Mouse (Mus musculus) embryonic facial prominence, embryonic 14.5 days (tissue): Measurements from ENCODE around the gene Mpdz. TPM values are rescaled to one million over a fixed set of nuclear protein-coding genes. Genes with fewer than 3 reads are reported as not detected.

Experiments used
- ATAC-seq: fragments of 200-750 bp; cut with Nextera tagmentation; 2 replicates; pipeline ENCODE4 v1.8.0; 2017; ENCODE audit warnings: low read depth, moderate number of reproducible peaks, moderate TSS enrichment
- DNase-seq: peaks from one replicate; pipeline ENCODE4 v3.0.0-alpha.2; 2015; ENCODE audit warnings: low spot score
- H3K27ac ChIP-seq: fragments of 300-500 bp; sonication (generic); replicated peaks from 2 replicates; pipeline ENCODE4 v1.5.1; 2014; ENCODE audit warnings: low read depth, mild to moderate bottlenecking, low read length, moderate library complexity
- H3K27me3 ChIP-seq: fragments of 300-500 bp; sonication (generic); replicated peaks from 2 replicates; pipeline ENCODE4 v1.6.1; 2014; ENCODE audit warnings: low read length; ENCODE audit not compliant: control insufficient read depth, insufficient read depth
- H3K36me3 ChIP-seq: fragments of 300-500 bp; sonication (generic); 2 replicates; pipeline ENCODE4 v1.6.1; 2014; ENCODE audit warnings: low read length, mixed read lengths; ENCODE audit not compliant: control insufficient read depth, insufficient read depth
- H3K4me1 ChIP-seq: fragments of 300-500 bp; sonication (generic); 2 replicates; pipeline ENCODE4 v1.6.1; 2014; ENCODE audit warnings: antibody characterized with exemption, low read length; ENCODE audit not compliant: control insufficient read depth, insufficient read depth
- H3K4me2 ChIP-seq: fragments of 300-500 bp; sonication (generic); 2 replicates; pipeline ENCODE4 v1.6.1; 2014; ENCODE audit warnings: low read depth, mild to moderate bottlenecking, low read length, moderate library complexity, mixed read lengths
- H3K4me3 ChIP-seq: fragments of 300-500 bp; sonication (generic); 2 replicates; pipeline ENCODE4 v1.5.1; 2014; ENCODE audit warnings: low read depth, mild to moderate bottlenecking, low read length
- H3K9ac ChIP-seq: fragments of 300-500 bp; sonication (generic); 2 replicates; pipeline ENCODE4 v1.6.1; 2014; ENCODE audit warnings: low read depth, mild to moderate bottlenecking, low read length, moderate library complexity, mixed read lengths
- H3K9me3 ChIP-seq: fragments of 300-500 bp; sonication (generic); 2 replicates; pipeline ENCODE4 v1.6.1; 2016; ENCODE audit warnings: low read length; ENCODE audit not compliant: control insufficient read depth
- WGBS: fragments of 180-500 bp; shearing (Covaris S2); extraction: QIAGEN DNeasy Blood & Tissue Kit; methylation state at CpG from one replicate; pipeline ENCODE4 v1.1.7; 2014; 5-methylcytosine and 5-hydroxymethylcytosine counted together
- polyA plus RNA-seq: library from polyadenylated mRNA; unstranded; fragments of >200 nt; fragmentation: Nextera tagmentation; extraction: Ambion mirVana; gene quantifications from 2 replicates; pipeline ENCODE4 v1.2.1, GENCODE M21; 2014

Gene Mpdz
- polyA plus RNA-seq, 1 experiment from 2014 or later, result 37.1 TPM

GRCm38 (mm10) chr4:81423556-81423955 lies 19.1 kb downstream of the Mpdz start:
- Histone ChIP-seq H3K4me2 (no peak overlapping the region), H3K9ac (no peak overlapping the region), H3K27me3 (no peaks in the 10 kb centered on the region), H3K36me3 (peaks cover 3% of the 10 kb centered on the region; the same call in 1 of the 2 replicates), H3K27ac (no peak overlapping the region), H3K4me1 (no peaks in the 10 kb centered on the region), H3K4me3 (no peak overlapping the region), H3K9me3 (no peaks in the 10 kb centered on the region)
- WGBS, result 64% methylated on average over 1 of the region's 1 CpGs
- ATAC-seq, result no peak
- DNase-seq, result no peak

- Histone ChIP-seq H3K4me3 (no peak overlapping the region), H3K27ac (no peak overlapping the region), H3K9ac (no peak overlapping the region), H3K27me3 (no peaks in the 10 kb centered on the region), H3K36me3 (peaks cover 7% of the 10 kb centered on the region; the same call in 1 of the 2 replicates), H3K4me2 (no peak overlapping the region), H3K9me3 (no peaks in the 10 kb centered on the region), H3K4me1 (no peaks in the 10 kb centered on the region)
- no peak for ATAC-seq
- no peak for DNase-seq
- 75% methylated on average over 2 of the region's 2 CpGs for WGBS
Observed at GRCm38 (mm10) chr4:81421621-81422020, 21.0 kb downstream of the Mpdz start.

DNA sequence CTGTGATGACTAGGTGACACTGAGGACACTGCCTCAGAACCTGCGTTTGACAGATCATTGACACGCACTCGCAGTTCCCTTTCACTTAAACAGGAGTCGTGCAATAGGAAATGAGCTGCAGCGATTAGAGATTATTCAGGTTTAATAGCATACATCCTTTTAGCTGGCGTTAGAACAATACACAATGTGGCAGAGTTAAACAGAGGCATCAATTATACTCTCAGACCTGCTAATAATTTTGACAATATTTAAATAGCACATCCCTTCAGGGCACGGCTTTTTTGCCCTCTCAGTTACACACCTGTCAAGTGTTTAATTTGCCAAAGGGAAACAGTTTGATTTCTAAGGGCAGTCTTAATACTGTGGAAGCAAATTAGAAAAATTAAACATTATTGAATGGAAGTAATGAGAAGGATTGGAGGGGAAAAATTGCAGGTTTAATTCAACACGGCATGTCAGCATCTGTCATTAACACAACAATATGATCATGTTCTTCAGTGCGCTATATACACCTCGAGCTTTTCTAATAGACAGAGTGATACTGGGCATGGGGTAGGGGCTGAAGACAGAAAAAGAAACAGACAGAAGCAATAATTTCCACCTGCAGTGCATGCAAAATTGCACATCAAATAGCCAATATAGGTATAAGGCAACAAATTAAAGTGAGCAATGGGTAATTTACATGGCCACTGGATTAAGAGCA lies 27.1 kb downstream of the Mpdz start:
- no peak overlapping the region for H3K4me2 ChIP-seq
- DNase-seq (no peak), ATAC-seq (no peak)
- no peak overlapping the region for H3K4me3 ChIP-seq
- WGBS, result 73% methylated on average over 10 of the region's 10 CpGs
- H3K4me1 ChIP-seq, result no peaks in the 10 kb centered on the region
- no peak overlapping the region for H3K9ac ChIP-seq
- H3K27ac ChIP-seq, result no peak overlapping the region
- H3K27me3 ChIP-seq, result no peaks in the 10 kb centered on the region
- H3K36me3 ChIP-seq, result peaks cover 7% of the 10 kb centered on the region; the same call in 1 of the 2 replicates
- H3K9me3 ChIP-seq, result no peaks in the 10 kb centered on the region

DNA sequence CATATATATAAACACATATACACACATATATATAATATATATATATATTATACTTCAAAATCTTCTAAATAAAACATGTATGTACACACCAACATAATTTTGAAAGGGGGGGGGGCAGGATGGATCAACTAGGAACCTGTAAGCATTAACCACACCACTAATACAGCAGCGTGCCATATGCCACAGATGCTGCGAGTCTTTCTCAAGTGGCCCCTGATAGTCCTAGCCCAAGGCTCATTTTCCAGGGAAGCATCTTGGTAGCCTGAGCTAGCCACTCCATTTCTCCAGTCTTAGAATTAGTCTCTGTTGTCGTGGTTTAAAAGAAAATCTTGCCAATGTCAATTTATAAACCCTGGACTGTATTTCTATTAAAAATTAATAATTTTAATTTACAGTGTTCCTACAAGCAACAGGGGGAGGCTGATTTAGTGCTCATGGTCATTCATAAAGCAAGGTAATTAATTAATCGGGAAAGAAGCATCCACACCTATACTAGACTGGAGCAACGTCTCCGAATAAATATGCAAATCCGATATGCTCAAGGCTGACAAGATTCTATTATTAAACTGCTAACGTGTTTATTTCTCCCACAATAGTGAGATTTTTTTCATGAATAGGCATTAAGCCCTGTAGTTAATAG lies 27.8 kb downstream of the Mpdz start:
- H3K9me3 ChIP-seq, result no peaks in the 10 kb centered on the region
- no peak overlapping the region for H3K9ac ChIP-seq
- H3K4me2 ChIP-seq, result no peak overlapping the region
- no peak overlapping the region for H3K4me3 ChIP-seq
- H3K36me3 ChIP-seq, result peaks cover 7% of the 10 kb centered on the region; the same call in 1 of the 2 replicates
- DNase-seq (no peak), ATAC-seq (no peak)
- whole genome bisulfite sequencing, result 91% methylated on average over 8 of the region's 8 CpGs
- no peak overlapping the region for H3K27ac ChIP-seq
- no peaks in the 10 kb centered on the region for H3K27me3 ChIP-seq
- no peaks in the 10 kb centered on the region for H3K4me1 ChIP-seq

DNA sequence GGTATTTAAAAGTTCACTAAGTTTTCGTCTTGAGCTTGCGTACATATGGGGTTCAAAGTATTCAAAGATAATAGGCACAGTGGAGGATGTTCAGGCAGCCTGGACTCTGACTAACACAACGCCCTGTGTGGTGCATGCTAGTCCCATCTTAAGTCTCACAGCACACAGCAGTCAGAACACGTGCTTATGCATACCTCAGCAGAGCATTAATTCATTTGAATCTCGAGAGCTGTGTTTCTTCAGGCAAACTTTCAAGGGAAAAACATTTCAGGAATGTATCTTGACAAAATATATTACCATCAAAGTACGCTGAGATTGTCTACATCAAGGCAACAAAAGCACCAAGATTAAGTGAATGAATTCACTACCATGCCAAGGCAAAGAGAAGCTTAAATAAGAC lies 45.7 kb downstream of the Mpdz start:
- no peaks in the 10 kb centered on the region for H3K4me1 ChIP-seq
- H3K9me3 ChIP-seq, result no peaks in the 10 kb centered on the region
- H3K27ac ChIP-seq, result no peak overlapping the region
- H3K4me2 ChIP-seq, result no peak overlapping the region
- peaks cover 6% of the 10 kb centered on the region; the same call in 1 of the 2 replicates for H3K36me3 ChIP-seq
- 62% methylated on average over 6 of the region's 6 CpGs for WGBS
- H3K9ac ChIP-seq, result no peak overlapping the region
- ATAC-seq (peak; percentile 74), DNase-seq (peak; percentile 52)
- no peak overlapping the region for H3K4me3 ChIP-seq
- no peaks in the 10 kb centered on the region for H3K27me3 ChIP-seq

DNA sequence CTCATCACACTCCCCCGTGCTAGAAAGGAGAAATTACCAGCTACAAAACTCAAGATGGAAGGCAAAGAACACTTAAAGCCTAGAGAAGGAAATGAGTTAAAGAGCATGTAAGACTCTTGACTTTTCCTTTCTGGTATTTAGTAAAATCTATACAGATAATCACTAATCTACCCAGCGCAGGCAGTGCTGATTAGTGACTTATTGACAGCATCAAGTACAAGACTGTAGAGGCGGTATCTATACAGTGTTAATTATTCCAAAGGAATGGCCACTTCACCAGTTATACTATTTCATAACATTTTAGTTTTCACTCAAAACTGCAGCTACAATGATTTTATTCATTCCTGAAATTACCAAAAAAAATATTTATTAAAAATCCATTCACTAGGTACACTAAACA lies 49.7 kb downstream of the Mpdz start:
- Histone ChIP-seq H3K9ac (no peak overlapping the region), H3K4me1 (no peaks in the 10 kb centered on the region), H3K9me3 (no peaks in the 10 kb centered on the region), H3K27ac (no peak overlapping the region), H3K4me2 (no peak overlapping the region), H3K4me3 (no peak overlapping the region), H3K36me3 (peaks cover 6% of the 10 kb centered on the region; the same call in 1 of the 2 replicates), H3K27me3 (no peaks in the 10 kb centered on the region)
- no peak for ATAC-seq
- no peak for DNase-seq
- 96% methylated on average over 3 of the region's 3 CpGs for WGBS

DNA sequence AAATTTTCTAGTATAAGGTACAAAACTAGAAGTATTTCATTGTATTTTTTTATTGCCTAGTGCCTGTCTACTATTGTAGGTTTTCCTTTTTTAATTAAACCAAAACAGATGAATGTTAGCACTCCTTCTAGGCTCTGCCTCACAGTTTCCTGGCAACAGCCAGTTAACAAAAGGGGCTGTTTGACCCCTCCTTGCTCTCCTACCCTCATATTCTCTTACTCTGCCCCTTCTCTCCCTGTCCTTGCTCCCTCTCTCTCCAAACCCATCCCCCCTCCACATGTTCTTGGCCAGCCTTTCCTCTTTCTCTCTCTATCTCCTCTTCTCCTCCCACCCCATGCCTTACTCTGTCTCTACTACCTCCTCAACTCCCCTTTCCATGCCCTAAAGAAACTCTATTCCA lies 53.4 kb downstream of the Mpdz start:
- no peaks in the 10 kb centered on the region for H3K27me3 ChIP-seq
- no peak for DNase-seq
- H3K9ac ChIP-seq, result no peak overlapping the region
- no peaks in the 10 kb centered on the region for H3K4me1 ChIP-seq
- H3K36me3 ChIP-seq, result peaks cover 8% of the 10 kb centered on the region
- H3K4me2 ChIP-seq, result no peak overlapping the region
- ATAC-seq, result no peak
- H3K9me3 ChIP-seq, result no peaks in the 10 kb centered on the region
- H3K4me3 ChIP-seq, result no peak overlapping the region
- H3K27ac ChIP-seq, result no peak overlapping the region

DNA sequence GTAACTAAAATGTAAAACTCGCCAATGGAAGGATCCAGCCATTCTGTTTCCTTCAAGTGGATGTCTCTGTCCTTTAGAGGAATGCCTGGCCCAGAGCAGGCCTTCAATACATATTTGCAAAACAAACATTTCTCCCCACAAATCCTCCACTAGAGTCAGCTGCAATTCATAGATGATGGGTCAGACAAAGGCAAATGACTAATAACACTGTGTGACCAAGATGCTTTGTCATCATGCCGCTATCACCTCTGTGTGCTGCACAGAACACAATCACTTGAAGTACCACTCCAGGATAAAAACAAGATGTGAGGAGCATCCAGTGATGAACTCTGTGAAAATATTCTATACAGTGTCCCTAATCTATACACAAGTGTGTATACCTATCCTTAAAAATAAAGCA lies 55.0 kb downstream of the Mpdz start:
- Histone ChIP-seq H3K4me1 (no peaks in the 10 kb centered on the region), H3K27me3 (no peaks in the 10 kb centered on the region), H3K36me3 (peaks cover 24% of the 10 kb centered on the region), H3K27ac (no peak overlapping the region), H3K9me3 (no peaks in the 10 kb centered on the region), H3K4me3 (no peak overlapping the region), H3K9ac (no peak overlapping the region), H3K4me2 (no peak overlapping the region)
- 86% methylated on average over 2 of the region's 2 CpGs for WGBS
- ATAC-seq, result no peak
- no peak for DNase-seq

- H3K9ac ChIP-seq, result no peak overlapping the region
- DNase-seq (no peak), ATAC-seq (no peak)
- no peak overlapping the region for H3K4me2 ChIP-seq
- no peaks in the 10 kb centered on the region for H3K9me3 ChIP-seq
- no peak overlapping the region for H3K4me3 ChIP-seq
- H3K27me3 ChIP-seq, result no peaks in the 10 kb centered on the region
- H3K4me1 ChIP-seq, result no peaks in the 10 kb centered on the region
- WGBS, result 91% methylated on average over 4 of the region's 4 CpGs
- no peak overlapping the region for H3K27ac ChIP-seq
- peaks cover 40% of the 10 kb centered on the region for H3K36me3 ChIP-seq
Observed at GRCm38 (mm10) chr4:81372355-81372754, 70.3 kb downstream of the Mpdz start.
